Mouse (Mus musculus) liver, adult 2 months (tissue): Measurements from ENCODE around the gene Iffo2. TPM values are rescaled to one million over a fixed set of nuclear protein-coding genes. Genes with fewer than 3 reads are reported as not detected.

Source experiments
- DNase-seq: peaks from one replicate; pipeline ENCODE4 v3.0.0-alpha.2; 2011; ENCODE audit warnings: low read depth, low spot score; ENCODE audit errors: extremely low read depth
- H3K27ac ChIP-seq: fragments of 200-500 bp; replicated peaks from 2 replicates; pipeline ENCODE4 v1.5.1; 2012; ENCODE audit warnings: low read depth, mild to moderate bottlenecking, control low read depth, inconsistent platforms, low read length; ENCODE audit not compliant: insufficient read depth
- H3K27me3 ChIP-seq: fragments of 200-500 bp; 2 replicates; pipeline ENCODE4 v1.6.1; 2012; ENCODE audit warnings: mild to moderate bottlenecking, moderate library complexity, low read length, inconsistent platforms; ENCODE audit not compliant: control insufficient read depth, insufficient read depth
- H3K36me3 ChIP-seq: fragments of 200-500 bp; 2 replicates; pipeline ENCODE4 v1.6.1; 2012; ENCODE audit warnings: low read length, inconsistent platforms; ENCODE audit not compliant: control insufficient read depth, insufficient read depth
- H3K4me1 ChIP-seq: fragments of 200-500 bp; 2 replicates; pipeline ENCODE4 v1.6.1; 2011; ENCODE audit warnings: low read length; ENCODE audit not compliant: control insufficient read depth, insufficient read depth
- H3K4me3 ChIP-seq: fragments of 200-500 bp; 2 replicates; pipeline ENCODE4 v1.5.1; 2011; ENCODE audit warnings: low read depth, mild to moderate bottlenecking, control low read depth, low read length, moderate library complexity; ENCODE audit not compliant: insufficient read depth
- H3K79me2 ChIP-seq: fragments of 200-500 bp; 2 replicates; pipeline ENCODE4 v1.6.1; 2012; ENCODE audit warnings: inconsistent platforms, mild to moderate bottlenecking, low read length, moderate library complexity; ENCODE audit not compliant: control insufficient read depth, insufficient read depth
- H3K9ac ChIP-seq: fragments of 200-500 bp; 2 replicates; pipeline ENCODE4 v1.6.1; 2012; ENCODE audit warnings: low read depth, mild to moderate bottlenecking, control low read depth, inconsistent platforms, low read length
- CTCF ChIP-seq: fragments of 200-500 bp; IDR thresholded peaks from 2 replicates; pipeline ENCODE4 v1.5.1; 2011; ENCODE audit warnings: low read depth, low read length, control low read depth
- POLR2A ChIP-seq: fragments of 200-500 bp; IDR thresholded peaks from 2 replicates; pipeline ENCODE4 v1.6.1; 2011; ENCODE audit warnings: low read length, control low read depth; ENCODE audit not compliant: insufficient read depth; ENCODE audit errors: extremely low read depth
- WGBS: fragments of 180-500 bp; shearing (Covaris S2); methylation state at CpG from one replicate; pipeline ENCODE4 v1.1.7; 2018; 5-methylcytosine and 5-hydroxymethylcytosine counted together
- polyA plus RNA-seq: library from polyadenylated mRNA; depleted of rRNA; stranded (reverse); fragments of >200 nt; gene quantifications from 2 replicates; pipeline ENCODE4 v1.2.3, GENCODE M21; 2012
- total RNA-seq: library from RNA; depleted of rRNA; stranded (reverse); fragments of >200 nt; gene quantifications from 2 replicates; pipeline ENCODE4 v1.2.3, GENCODE M21; 2014

Gene Iffo2
- total and polyA plus RNA-seq, 2 experiments: 4.3 to 7.0 TPM

DNA sequence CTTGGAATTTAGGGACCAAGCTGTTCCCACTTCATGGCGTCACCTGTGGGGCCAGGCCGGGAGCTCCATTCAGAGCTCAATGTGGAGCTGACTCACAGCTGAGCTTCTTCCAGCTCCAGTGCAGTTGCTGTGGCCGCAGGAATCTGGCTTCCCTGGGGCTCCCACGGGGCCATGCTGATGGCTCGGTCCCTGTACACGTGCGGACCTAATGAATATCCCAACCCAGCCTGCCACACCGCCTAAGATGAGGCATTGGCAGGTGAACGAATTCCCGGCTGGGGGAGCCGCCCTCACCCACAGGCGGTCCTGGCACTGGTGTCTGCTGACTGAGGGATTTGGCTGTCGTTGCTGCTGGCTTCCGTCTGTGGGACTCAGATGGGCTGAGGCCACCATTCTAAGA lies 29.5 kb upstream of the Iffo2 start:
- H3K36me3 ChIP-seq: no peaks in the 10 kb centered on the region
- no peak for DNase-seq
- no peak overlapping the region for H3K4me3 ChIP-seq
- no peaks in the 10 kb centered on the region for H3K27me3 ChIP-seq
- no peak overlapping the region for H3K27ac ChIP-seq
- H3K4me1 ChIP-seq: no peaks in the 10 kb centered on the region
- WGBS: 80% methylated on average over 14 of the region's 14 CpGs
- no peak for TF ChIP-seq POLR2A
- no peak for TF ChIP-seq CTCF
- no peak overlapping the region for H3K9ac ChIP-seq
- H3K79me2 ChIP-seq: no peaks in the 10 kb centered on the region

DNA sequence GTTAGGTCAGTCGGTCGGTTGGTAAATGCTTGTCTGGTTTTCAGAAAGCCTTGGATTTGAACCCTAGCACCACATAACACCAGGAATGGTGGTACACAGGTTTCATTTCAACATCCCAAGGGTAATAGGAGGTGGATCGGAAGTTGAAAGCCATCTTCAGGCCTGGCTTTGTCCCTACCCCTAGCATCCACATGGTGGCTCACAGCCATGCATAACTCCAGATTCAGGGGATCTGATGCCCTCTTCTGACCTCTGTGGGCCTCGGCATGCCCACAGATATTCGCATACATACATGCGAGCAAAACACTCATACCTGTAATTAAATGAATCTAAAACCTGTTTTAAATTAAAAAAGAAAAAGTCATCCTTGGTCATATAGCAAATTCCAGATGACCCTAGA lies 28.6 kb upstream of the Iffo2 start:
- H3K79me2 ChIP-seq: no peaks in the 10 kb centered on the region
- H3K27me3 ChIP-seq: no peaks in the 10 kb centered on the region
- no peak for TF ChIP-seq CTCF
- no peak for TF ChIP-seq POLR2A
- DNase-seq: no peak
- H3K27ac ChIP-seq: no peak overlapping the region
- H3K36me3 ChIP-seq: no peaks in the 10 kb centered on the region
- no peak overlapping the region for H3K9ac ChIP-seq
- 82% methylated on average over 6 of the region's 6 CpGs for WGBS
- H3K4me3 ChIP-seq: no peak overlapping the region
- H3K4me1 ChIP-seq: no peaks in the 10 kb centered on the region

DNA sequence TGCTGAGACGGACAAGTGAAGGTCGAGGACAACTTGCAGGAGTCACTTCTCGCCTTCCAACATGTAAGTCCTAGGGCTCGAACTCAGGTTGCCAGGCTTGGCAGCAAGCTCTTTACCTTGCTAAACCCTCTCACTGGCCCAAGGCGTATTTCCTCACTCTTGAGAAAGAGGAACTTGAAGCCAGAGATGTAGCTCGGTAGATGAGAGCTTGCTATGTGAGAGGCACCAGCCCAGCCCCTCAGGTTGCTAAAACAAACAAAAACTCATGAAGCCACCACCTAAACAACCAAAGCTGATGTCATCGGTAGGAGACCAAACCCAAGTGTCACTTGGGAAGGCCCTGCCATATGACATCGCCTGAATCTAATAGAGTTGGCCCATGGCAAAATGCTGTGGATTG lies 26.4 kb upstream of the Iffo2 start:
- Histone ChIP-seq H3K4me1 (no peaks in the 10 kb centered on the region), H3K9ac (no peak overlapping the region), H3K36me3 (no peaks in the 10 kb centered on the region), H3K4me3 (no peak overlapping the region), H3K27me3 (no peaks in the 10 kb centered on the region), H3K79me2 (no peaks in the 10 kb centered on the region), H3K27ac (no peak overlapping the region)
- no peak for DNase-seq
- TF ChIP-seq CTCF (no peak), POLR2A (no peak)
- WGBS: 90% methylated on average over 8 of the region's 8 CpGs

DNA sequence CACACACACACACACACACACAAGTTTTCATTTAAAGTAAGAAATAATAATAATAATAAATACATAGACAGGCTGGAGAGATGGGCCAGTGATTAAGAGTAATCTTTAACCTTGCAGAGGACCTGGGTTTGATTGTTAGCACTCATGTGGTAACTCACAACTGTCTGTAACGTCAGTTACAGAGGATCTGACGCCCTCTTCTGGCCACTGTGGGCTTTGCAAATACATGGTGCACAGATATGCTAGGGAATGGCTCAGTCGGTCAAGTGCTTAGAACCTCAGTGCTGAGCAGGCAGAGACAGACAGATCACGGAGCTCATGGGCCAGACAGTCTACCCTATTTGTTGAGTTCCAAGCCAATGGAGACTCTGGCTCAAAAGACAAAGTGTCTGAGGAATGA lies 24.6 kb upstream of the Iffo2 start:
- Histone ChIP-seq H3K27ac (no peak overlapping the region), H3K4me3 (no peak overlapping the region), H3K79me2 (no peaks in the 10 kb centered on the region), H3K36me3 (no peaks in the 10 kb centered on the region), H3K4me1 (no peaks in the 10 kb centered on the region), H3K9ac (no peak overlapping the region), H3K27me3 (no peaks in the 10 kb centered on the region)
- 84% methylated on average over 4 of the region's 4 CpGs for WGBS
- TF ChIP-seq POLR2A: no peak
- TF ChIP-seq CTCF: no peak
- no peak for DNase-seq

DNA sequence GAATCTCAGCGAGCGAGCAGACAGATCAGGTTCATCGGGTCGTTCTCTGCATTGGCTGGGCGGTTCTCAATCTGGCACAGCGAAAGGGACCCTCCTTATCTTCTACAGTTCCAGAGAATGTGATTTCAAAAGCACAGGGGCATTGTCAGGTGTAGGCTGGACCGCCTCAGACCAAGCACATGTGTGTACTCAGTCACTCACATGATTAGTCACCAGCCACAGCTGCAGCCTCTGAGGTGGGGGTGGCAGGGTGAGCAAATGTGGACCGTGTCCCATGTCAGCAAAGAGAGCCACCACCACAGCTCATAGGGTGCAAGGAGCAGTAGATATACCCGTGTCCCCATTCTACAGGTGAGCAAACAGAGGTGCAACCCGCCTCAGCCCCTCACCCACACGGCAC lies 23.6 kb upstream of the Iffo2 start:
- Histone ChIP-seq H3K36me3 (no peaks in the 10 kb centered on the region), H3K79me2 (no peaks in the 10 kb centered on the region), H3K4me3 (no peak overlapping the region), H3K27me3 (no peaks in the 10 kb centered on the region), H3K4me1 (peaks cover 3% of the 10 kb centered on the region), H3K27ac (no peak overlapping the region), H3K9ac (no peak overlapping the region)
- TF ChIP-seq POLR2A (no peak), CTCF (no peak)
- DNase-seq: no peak
- WGBS: 91% methylated on average over 11 of the region's 11 CpGs

DNA sequence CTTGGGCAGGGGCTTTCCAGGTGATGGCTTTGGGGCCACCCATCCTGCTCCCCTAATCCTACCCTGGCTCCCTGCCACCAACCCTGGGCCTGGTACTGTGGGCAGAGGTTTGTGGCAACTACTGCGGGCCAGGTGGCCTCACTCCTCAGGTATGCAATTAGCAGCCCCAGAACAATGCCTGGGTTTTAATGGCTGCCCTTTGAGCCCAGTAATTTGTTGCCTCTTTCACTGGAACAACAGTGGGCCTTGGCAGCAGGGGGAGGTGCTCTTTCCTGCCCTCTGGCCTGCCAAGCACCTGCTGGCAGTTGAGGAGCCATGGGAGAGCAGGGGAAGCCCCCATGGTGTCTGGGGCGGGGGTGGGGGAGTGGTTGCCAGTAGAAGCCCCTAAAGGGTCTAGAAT lies 21.3 kb upstream of the Iffo2 start:
- Histone ChIP-seq H3K27me3 (no peaks in the 10 kb centered on the region), H3K9ac (no peak overlapping the region), H3K79me2 (no peaks in the 10 kb centered on the region), H3K4me1 (peaks cover 5% of the 10 kb centered on the region), H3K4me3 (no peak overlapping the region), H3K27ac (no peak overlapping the region), H3K36me3 (no peaks in the 10 kb centered on the region)
- 85% methylated on average over 2 of the region's 2 CpGs for WGBS
- no peak for TF ChIP-seq POLR2A
- TF ChIP-seq CTCF: no peak
- no peak for DNase-seq
